Mouse (Mus musculus): ENCODE measurements at regions not wholly inside any gene's neighbourhood (a gene's known extent, or its start where the extent isn't known, plus 50 kb on each side); places are given as distances from the start of the nearest gene placed in this dataset.

- in situ Hi-C loops (cut with MboI; ENCODE audit: low pct_ligation_motif_present, low pct_unique_long_range_greater_than_20kb, low sequenced_read_pairs), result no loop called here
- dilution Hi-C loops (cut with MboI; ENCODE audit: extremely low pct_ligation_motif_present, extremely low pct_unique_long_range_greater_than_20kb, low sequenced_read_pairs), result no loop called here
- peak; percentile 77 for DNase-seq (ENCODE audit: extremely low read depth)
- Histone ChIP-seq H3K79me2 (replicated peaks; ENCODE audit: control insufficient read depth, extremely low read depth, insufficient read depth, poor library complexity, severe bottlenecking) (no peaks in the 10 kb centered on the region), H3K4me2 (ENCODE audit: insufficient read depth, low read depth, poor library complexity, severe bottlenecking) (peak overlapping the region; percentile 59), H3K27me3 (replicated peaks) (no peaks in the 10 kb centered on the region), H3K4me1 (ENCODE audit: control insufficient read depth in 1 of 2, insufficient read depth in 2 of 2) (peaks cover 19 to 58% of the 10 kb centered on the region in 2 experiments), H3K36me3 (replicated peaks in 1 of 2; ENCODE audit: control insufficient read depth in 1 of 2, insufficient read depth in 1 of 2, low read length in 1 of 2) (no peaks in the 10 kb centered on the region), H3K9ac (ENCODE audit: insufficient read depth, low read depth) (no peak overlapping the region), H3K27ac (ENCODE audit: insufficient read depth, low read depth) (peak overlapping the region; percentile 13; the same call in 1 of the 2 replicates), H3K4me3 (replicated peaks in 1 of 3; ENCODE audit: low read depth in 2 of 3, low read length in 2 of 3, poor library complexity in 1 of 3) (no peak overlapping the region), H3K9me3 (replicated peaks; ENCODE audit: low read length) (peaks cover 23% of the 10 kb centered on the region)
- TF ChIP-seq MAX (IDR thresholded peaks at IDR 0.05; ENCODE audit: low read length) (no peak; the same call in 1 of the 2 replicates), POLR2AphosphoS2 (IDR thresholded peaks at IDR 0.05; ENCODE audit: low read depth, low read length) (no peak), E2F4 (IDR thresholded peaks at IDR 0.05; ENCODE audit: insufficient replicate concordance, low read depth, low read length) (no peak), EP300 (IDR thresholded peaks at IDR 0.05; ENCODE audit: low read length) (peak; percentile 97), NRF1 (IDR thresholded peaks at IDR 0.05; ENCODE audit: low read depth, low read length) (no peak), MYC (IDR thresholded peaks at IDR 0.05; ENCODE audit: low read depth, low read length) (0 out of 2 replicates have a peak, but pooled peaks have one; percentile 69), CHD1 (IDR thresholded peaks at IDR 0.05; ENCODE audit: low read depth, low read length) (no peak), NELFE (IDR thresholded peaks at IDR 0.05; ENCODE audit: low read depth, low read length) (peak; percentile 23; the same call in 1 of the 2 replicates), MAFK (IDR thresholded peaks at IDR 0.05; ENCODE audit: insufficient replicate concordance, low read length) (peak; percentile 78), ZC3H11A (IDR thresholded peaks at IDR 0.05; ENCODE audit: low read depth, low read length) (no peak), MEF2A (IDR thresholded peaks at IDR 0.05; ENCODE audit: borderline replicate concordance, low read depth, low read length) (peak; percentile 87), ELF1 (IDR thresholded peaks at IDR 0.05; ENCODE audit: low read depth, low read length) (peak; percentile 80), HCFC1 (IDR thresholded peaks at IDR 0.05; ENCODE audit: low read depth, low read length) (no peak), USF2 (conservative IDR thresholded peaks at IDR 0.05; ENCODE audit: low read depth, low read length) (no peak), UBTF (IDR thresholded peaks at IDR 0.05; ENCODE audit: low read depth, low read length) (no peak), BHLHE40 (IDR thresholded peaks at IDR 0.05; ENCODE audit: low read depth, low read length) (0 out of 2 replicates have a peak, but pooled peaks have one; percentile 60), SIN3A (IDR thresholded peaks at IDR 0.05; ENCODE audit: low read length) (peak; percentile 86), MXI1 (IDR thresholded peaks at IDR 0.05; ENCODE audit: low read depth, low read length) (no peak), JUND (conservative IDR thresholded peaks at IDR 0.05; ENCODE audit: low read depth, low read length) (peak; percentile 82), TCF12 (IDR thresholded peaks at IDR 0.05; ENCODE audit: low read depth, low read length) (peak; percentile 94), JUN (IDR thresholded peaks at IDR 0.05; ENCODE audit: insufficient read depth, low read depth, low read length) (peak; percentile 74), CHD2 (IDR thresholded peaks at IDR 0.05; ENCODE audit: low read length) (peak; percentile 67; the same call in 1 of the 2 replicates), CTCF (conservative IDR thresholded peaks at IDR 0.05 in 1 of 2, IDR thresholded peaks at IDR 0.05 in 1 of 2; ENCODE audit: low read depth in 2 of 2, low read length in 2 of 2) (no peak), USF1 (IDR thresholded peaks at IDR 0.05; ENCODE audit: low read depth, low read length) (no peak), RAD21 (IDR thresholded peaks at IDR 0.05; ENCODE audit: low read depth, low read length) (no peak; the same call in none of the 2 replicates), ZNF384 (IDR thresholded peaks at IDR 0.05; ENCODE audit: low read depth, low read length) (no peak), RCOR1 (conservative IDR thresholded peaks at IDR 0.05; ENCODE audit: low read depth, low read length) (peak; percentile 92), ETS1 (conservative IDR thresholded peaks at IDR 0.05; ENCODE audit: low read depth, low read length) (peak; percentile 74), ZMIZ1 (IDR thresholded peaks at IDR 0.05; ENCODE audit: low read depth, low read length) (no peak), GABPA (IDR thresholded peaks at IDR 0.05; ENCODE audit: insufficient replicate concordance, low read depth, low read length) (no peak), IRF4 (IDR thresholded peaks at IDR 0.05; ENCODE audit: low read depth, low read length) (peak; percentile 96), SMC3 (IDR thresholded peaks at IDR 0.05; ENCODE audit: low read depth, low read length) (no peak; the same call in 1 of the 2 replicates), PAX5 (IDR thresholded peaks at IDR 0.05; ENCODE audit: low read length) (no peak), ZKSCAN1 (IDR thresholded peaks at IDR 0.05; ENCODE audit: borderline replicate concordance, low read depth, low read length) (no peak), KAT2A (IDR thresholded peaks at IDR 0.05; ENCODE audit: insufficient replicate concordance, low read length) (no peak), TBP (conservative IDR thresholded peaks at IDR 0.05; ENCODE audit: low read depth, low read length) (no peak), POLR2A (IDR thresholded peaks at IDR 0.05; ENCODE audit: low read depth, low read length) (no peak), MAZ (IDR thresholded peaks at IDR 0.05; ENCODE audit: low read depth, low read length) (0 out of 2 replicates have a peak, but pooled peaks have one; percentile 40)
Observed at GRCm38 (mm10) chr11:86408686-86409579, 51.5 kb upstream of the Med13 start.
